Mouse (Mus musculus) liver, embryonic 15.5 days (tissue): ENCODE measurements around the gene Ackr3. TPM values are rescaled to one million over a fixed set of nuclear protein-coding genes. Genes with fewer than 3 reads are reported as not detected.

ENCODE experiments used
- ATAC-seq: fragments of 200-750 bp; cut with Nextera tagmentation; 2 replicates; pipeline ENCODE4 v1.8.0; 2017; ENCODE audit warnings: moderate number of reproducible peaks, mild to moderate bottlenecking, moderate library complexity; ENCODE audit not compliant: insufficient read depth
- H3K27ac ChIP-seq: fragments of 300-500 bp; sonication (generic); replicated peaks from 2 replicates; pipeline ENCODE4 v1.5.1; 2015; ENCODE audit warnings: mild to moderate bottlenecking, inconsistent platforms
- H3K27me3 ChIP-seq: fragments of 300-500 bp; sonication (generic); 2 replicates; pipeline ENCODE4 v1.6.1; 2015; ENCODE audit warnings: mild to moderate bottlenecking, inconsistent platforms
- H3K36me3 ChIP-seq: fragments of 300-500 bp; sonication (generic); replicated peaks from 2 replicates; pipeline ENCODE4 v1.6.1; 2015; ENCODE audit warnings: moderate library complexity, mild to moderate bottlenecking, inconsistent platforms
- H3K4me1 ChIP-seq: fragments of 300-500 bp; sonication (generic); replicated peaks from 2 replicates; pipeline ENCODE4 v1.6.1; 2015; ENCODE audit warnings: inconsistent platforms
- H3K4me2 ChIP-seq: fragments of 300-500 bp; sonication (generic); 2 replicates; pipeline ENCODE4 v1.6.1; 2015; ENCODE audit warnings: moderate library complexity, mild to moderate bottlenecking, inconsistent platforms
- H3K4me3 ChIP-seq: fragments of 300-500 bp; sonication (generic); replicated peaks from 2 replicates; pipeline ENCODE4 v1.5.1; 2015; ENCODE audit warnings: mild to moderate bottlenecking, inconsistent platforms
- H3K9ac ChIP-seq: fragments of 300-500 bp; sonication (generic); 2 replicates; pipeline ENCODE4 v1.6.1; 2015; ENCODE audit warnings: moderate library complexity, mild to moderate bottlenecking, inconsistent platforms
- H3K9me3 ChIP-seq: fragments of 300-500 bp; sonication (generic); replicated peaks from 2 replicates; pipeline ENCODE4 v1.6.1; 2016; ENCODE audit warnings: inconsistent platforms
- WGBS: fragments of 180-500 bp; shearing (Covaris S2); methylation state at CpG from one replicate; pipeline ENCODE4 v1.1.7; 2015; ENCODE audit warnings: mixed read lengths; ENCODE audit not compliant: insufficient replicate concordance; 5-methylcytosine and 5-hydroxymethylcytosine counted together
- polyA plus RNA-seq: library from polyadenylated mRNA; unstranded; fragments of >200 nt; fragmentation: Nextera tagmentation; extraction: Ambion mirVana; gene quantifications from 2 replicates; pipeline ENCODE4 v1.2.1, GENCODE M21; 2015

Ackr3 gene
- 1.5 and 1.7 TPM in 2 replicates for polyA plus RNA-seq

DNA sequence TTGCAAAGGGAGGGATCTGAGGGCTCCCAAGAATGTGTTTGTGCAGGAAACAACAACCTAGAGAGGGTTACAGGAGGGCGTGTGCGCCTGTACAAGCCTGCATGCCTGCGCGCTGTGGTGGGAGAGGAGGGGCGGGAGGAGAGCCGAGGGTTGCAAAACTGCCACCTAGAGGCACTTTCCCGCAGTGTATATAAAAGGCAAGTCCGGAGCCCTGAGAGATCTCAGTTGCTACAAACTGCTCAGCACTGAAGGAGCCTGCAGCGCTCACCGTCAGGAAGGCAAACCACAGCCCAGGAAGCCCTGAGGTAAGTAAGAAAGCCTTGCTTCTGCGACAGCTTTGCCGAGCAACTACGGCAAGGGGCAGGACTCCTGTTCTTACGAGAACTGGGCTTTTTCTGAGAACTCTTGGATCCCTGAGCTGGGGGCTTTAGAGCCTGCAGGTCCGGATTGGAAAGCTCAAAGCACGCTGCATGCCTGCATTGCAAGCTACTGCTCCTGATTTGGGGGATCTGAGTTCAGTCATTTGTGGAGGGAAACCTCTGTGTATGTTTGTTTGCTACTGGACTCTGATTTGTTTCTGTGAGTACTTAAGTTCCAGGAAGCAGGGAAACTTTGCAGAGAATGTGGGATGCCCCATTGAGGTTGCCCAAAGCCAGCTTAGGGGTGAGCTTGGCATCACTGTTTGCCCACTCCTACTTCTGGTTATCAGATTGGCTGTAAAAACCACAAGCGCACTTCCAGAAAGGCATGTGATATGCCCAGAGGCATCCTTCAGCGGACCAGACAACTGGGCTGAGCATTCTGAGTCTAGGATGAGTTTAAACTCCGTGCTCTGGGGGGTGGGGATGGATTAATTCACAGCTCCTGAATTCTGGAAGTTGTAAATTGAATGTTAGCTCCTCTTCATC is at the start of gene Ackr3:
Gene Ackr3, plus strand, starts transcription at position 198 of the 908 bp plus-strand sequence.
- Histone ChIP-seq H3K9me3 (no peaks in the 10 kb centered on the region), H3K27me3 (peaks cover 74% of the 10 kb centered on the region), H3K36me3 (no peaks in the 10 kb centered on the region), H3K4me1 (no peaks in the 10 kb centered on the region), H3K9ac (no peak within 1 kb of the TSS), H3K4me2 (peak within 1 kb of the TSS; percentile 23; the same call in 1 of the 2 replicates), H3K27ac (no peak within 1 kb of the TSS), H3K4me3 (peak within 1 kb of the TSS; percentile 27)
- ATAC-seq, result no peak
- WGBS, result 2% methylated on average over 19 of the region's 19 CpGs

DNA sequence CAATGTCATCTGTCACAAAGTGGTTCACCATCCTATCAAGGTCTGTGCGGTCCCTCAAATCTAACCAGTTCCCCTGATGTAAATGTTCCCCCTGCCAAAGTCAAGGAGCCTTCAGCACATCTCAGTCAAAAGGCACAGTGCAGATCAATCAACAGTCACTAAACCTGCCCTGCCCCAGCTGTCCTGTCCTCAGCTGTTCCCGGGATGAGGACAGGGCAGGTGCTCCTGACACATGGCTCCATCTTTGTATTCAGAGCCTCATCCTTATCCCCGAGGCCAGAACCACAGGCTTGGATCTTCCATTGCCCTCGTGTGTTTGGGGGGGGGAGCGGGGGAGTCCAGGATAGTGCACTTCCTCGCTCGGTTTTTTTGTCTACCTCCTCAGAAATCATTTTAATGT is 47.2 kb upstream of the Ackr3 start:
- H3K4me3 ChIP-seq, result no peak overlapping the region
- no peak overlapping the region for H3K9ac ChIP-seq
- no peak for ATAC-seq
- H3K27me3 ChIP-seq, result peaks cover 16% of the 10 kb centered on the region
- H3K4me1 ChIP-seq, result no peaks in the 10 kb centered on the region
- WGBS, result 52% methylated on average over 7 of the region's 7 CpGs
- no peak overlapping the region for H3K27ac ChIP-seq
- H3K4me2 ChIP-seq, result no peak overlapping the region
- no peaks in the 10 kb centered on the region for H3K36me3 ChIP-seq
- H3K9me3 ChIP-seq, result no peaks in the 10 kb centered on the region

DNA sequence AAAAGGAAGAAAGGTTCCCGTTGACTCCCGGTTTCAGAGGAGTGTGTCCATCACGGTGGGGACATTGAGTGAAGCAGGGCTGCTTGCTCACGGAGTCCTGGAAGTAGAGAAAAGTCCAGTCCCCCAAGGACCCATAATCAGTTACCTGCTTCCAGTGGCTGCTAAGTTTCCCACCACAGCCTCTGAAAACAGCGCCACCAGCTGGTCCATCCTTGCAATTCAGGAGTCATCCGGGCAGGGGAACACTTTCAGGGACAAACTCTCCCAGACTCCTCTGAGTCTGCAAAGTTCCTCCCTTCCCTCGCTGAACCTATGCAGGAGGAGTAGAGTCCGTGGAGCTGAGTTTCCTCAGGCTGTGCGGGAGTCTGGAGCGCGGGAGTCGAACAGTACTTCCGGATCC is 43.9 kb upstream of the Ackr3 start:
- Histone ChIP-seq H3K4me2 (no peak overlapping the region), H3K4me3 (no peak overlapping the region), H3K4me1 (no peaks in the 10 kb centered on the region), H3K27ac (no peak overlapping the region), H3K27me3 (no peaks in the 10 kb centered on the region; the same call in 1 of the 2 replicates), H3K36me3 (no peaks in the 10 kb centered on the region), H3K9me3 (no peaks in the 10 kb centered on the region), H3K9ac (no peak overlapping the region)
- 35% methylated on average over 13 of the region's 13 CpGs for WGBS
- no peak for ATAC-seq

DNA sequence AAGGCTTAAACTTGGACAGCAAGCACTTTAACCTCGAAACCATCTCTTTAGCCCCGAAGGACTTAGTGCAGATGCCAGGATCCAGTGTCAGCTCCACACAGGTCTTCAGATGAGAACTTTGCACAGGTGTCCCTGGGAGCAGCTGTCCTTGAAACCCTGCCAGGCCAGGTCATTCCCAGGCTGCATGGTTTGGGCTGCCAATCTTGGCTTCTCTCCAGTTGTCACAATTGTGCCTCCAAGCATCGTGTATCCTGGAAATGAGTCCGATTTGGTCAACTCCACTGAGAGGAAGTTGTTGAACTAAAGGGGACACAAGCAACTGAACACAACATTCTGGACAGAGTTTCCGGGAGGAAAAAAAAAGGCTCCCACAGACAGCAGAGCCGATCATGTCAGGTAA is 42.2 kb upstream of the Ackr3 start:
- Histone ChIP-seq H3K9ac (no peak overlapping the region), H3K9me3 (no peaks in the 10 kb centered on the region), H3K4me2 (no peak overlapping the region), H3K36me3 (no peaks in the 10 kb centered on the region), H3K27me3 (no peaks in the 10 kb centered on the region), H3K27ac (no peak overlapping the region), H3K4me1 (no peaks in the 10 kb centered on the region), H3K4me3 (no peak overlapping the region)
- no peak for ATAC-seq
- 50% methylated on average over 6 of the region's 6 CpGs for WGBS

DNA sequence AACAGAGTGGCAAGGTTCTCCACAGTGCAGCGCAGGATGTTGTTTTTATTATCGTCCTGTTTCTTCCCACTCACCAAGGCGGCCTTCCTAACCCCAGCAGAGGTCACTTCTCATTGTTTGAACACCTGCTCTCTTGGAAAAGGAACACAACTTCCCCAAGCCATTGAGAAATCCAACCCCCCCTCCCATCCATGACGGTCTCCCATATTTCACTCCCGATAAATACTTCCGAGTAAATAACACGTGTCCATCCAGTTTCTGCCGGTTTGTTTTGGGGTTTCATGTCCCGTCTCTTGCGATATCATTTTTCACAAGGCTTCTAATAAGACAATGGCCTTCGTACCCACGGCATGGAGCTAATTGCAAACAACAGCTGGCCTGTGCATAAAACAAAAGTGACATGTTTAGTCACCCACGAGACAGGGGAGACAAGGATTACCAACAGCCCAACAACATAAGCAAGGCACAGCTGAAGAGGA is 41.4 kb upstream of the Ackr3 start:
- Histone ChIP-seq H3K4me1 (no peaks in the 10 kb centered on the region), H3K4me2 (no peak overlapping the region), H3K27me3 (no peaks in the 10 kb centered on the region), H3K9me3 (no peaks in the 10 kb centered on the region), H3K9ac (no peak overlapping the region), H3K4me3 (no peak overlapping the region), H3K36me3 (no peaks in the 10 kb centered on the region), H3K27ac (no peak overlapping the region)
- 54% methylated on average over 13 of the region's 13 CpGs for WGBS
- ATAC-seq, result no peak

DNA sequence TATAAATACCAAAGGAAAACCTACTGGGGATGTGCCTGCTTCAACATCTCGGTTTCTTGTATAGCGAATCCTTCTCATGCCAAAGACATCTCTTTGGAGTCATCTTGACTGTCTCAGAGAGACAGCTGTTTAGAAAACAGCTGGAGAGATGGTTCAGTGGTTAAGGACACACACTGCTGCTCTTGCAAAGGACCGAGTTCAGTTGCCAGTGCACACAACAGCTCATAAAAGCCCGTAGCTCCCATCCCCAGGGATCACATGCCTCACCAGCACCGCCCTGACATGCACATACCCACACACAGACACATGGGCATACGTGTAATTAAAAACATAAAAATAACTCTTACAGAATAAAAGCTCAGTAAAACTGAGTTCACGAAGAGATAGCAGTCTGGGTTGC is 40.6 kb upstream of the Ackr3 start:
- H3K27ac ChIP-seq, result no peak overlapping the region
- ATAC-seq, result no peak

DNA sequence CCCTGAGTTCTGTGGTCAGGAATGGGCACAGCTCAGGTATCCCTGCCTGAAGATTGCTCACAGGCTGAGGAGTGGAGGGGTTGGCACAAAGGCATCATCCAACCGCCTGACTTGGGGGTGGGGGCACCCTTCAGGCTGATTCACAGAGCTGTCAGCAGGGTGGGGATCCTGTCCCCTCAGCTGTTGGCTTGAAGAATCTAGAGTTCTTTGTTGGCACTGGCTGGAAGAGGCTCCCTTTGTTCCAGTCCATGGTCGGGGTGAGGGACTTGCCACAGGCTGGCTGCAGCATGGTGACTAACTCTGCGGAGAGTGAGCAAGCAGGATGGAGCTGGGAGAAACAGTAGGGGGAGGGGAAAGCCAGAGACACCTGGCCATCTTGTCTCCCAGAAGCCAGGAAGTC is 39.5 kb upstream of the Ackr3 start:
- Histone ChIP-seq H3K9me3 (no peaks in the 10 kb centered on the region), H3K4me1 (no peaks in the 10 kb centered on the region), H3K4me3 (no peak overlapping the region), H3K36me3 (no peaks in the 10 kb centered on the region), H3K4me2 (no peak overlapping the region), H3K9ac (no peak overlapping the region), H3K27me3 (no peaks in the 10 kb centered on the region), H3K27ac (no peak overlapping the region)
- ATAC-seq, result no peak
- WGBS, result 41% methylated on average over 3 of the region's 3 CpGs

More for the DNA sequence above, 40.6 kb upstream of the Ackr3 start:
- Histone ChIP-seq H3K27me3 (no peaks in the 10 kb centered on the region), H3K9ac (no peak overlapping the region), H3K4me2 (no peak overlapping the region), H3K4me1 (no peaks in the 10 kb centered on the region), H3K4me3 (no peak overlapping the region), H3K36me3 (no peaks in the 10 kb centered on the region), H3K9me3 (no peaks in the 10 kb centered on the region)
- WGBS, result 58% methylated on average over 7 of the region's 7 CpGs

DNA sequence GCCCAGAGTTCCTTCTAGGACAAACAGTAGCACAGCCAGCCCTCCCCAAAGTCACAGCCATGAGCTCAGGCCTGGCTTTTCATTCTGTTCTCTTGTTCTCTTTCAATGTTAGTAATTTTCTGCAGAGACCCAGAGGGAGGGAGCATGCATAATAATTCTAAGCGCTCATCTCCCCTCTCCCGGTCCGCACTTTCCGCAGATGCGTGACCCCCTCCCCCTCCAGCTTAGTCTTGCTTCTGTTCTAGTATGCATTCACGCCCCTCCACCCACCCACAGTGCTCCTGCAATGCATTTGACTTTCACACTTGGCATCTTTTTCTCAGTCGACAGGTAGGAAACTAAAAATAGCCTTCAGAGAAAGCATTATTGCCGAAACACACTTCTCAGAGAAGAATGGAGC is 29.4 kb upstream of the Ackr3 start:
- Histone ChIP-seq H3K9me3 (no peaks in the 10 kb centered on the region), H3K9ac (no peak overlapping the region), H3K27me3 (no peaks in the 10 kb centered on the region), H3K4me2 (no peak overlapping the region), H3K4me3 (no peak overlapping the region), H3K27ac (no peak overlapping the region), H3K36me3 (no peaks in the 10 kb centered on the region), H3K4me1 (no peaks in the 10 kb centered on the region)
- WGBS, result 60% methylated on average over 8 of the region's 8 CpGs
- no peak for ATAC-seq

DNA sequence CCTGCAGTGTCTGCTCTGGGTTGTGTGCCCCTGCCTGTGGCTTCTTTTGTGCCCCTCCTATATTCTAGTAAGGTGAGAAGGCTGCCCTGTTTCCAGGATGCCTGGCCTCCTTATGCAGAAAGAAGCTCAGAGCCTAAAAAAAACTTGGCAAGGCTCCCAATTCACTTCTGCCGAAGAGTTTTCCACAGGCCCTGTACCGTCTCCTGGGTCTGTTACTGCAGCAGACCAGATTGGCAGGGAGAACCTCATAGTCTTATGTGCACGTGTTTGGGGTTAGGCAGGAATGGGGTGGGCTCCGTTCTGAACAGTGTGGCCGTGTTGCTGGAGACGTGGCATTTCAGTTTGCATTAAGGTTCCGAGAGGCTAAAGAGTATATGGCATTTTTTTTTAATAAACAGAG is 27.6 kb upstream of the Ackr3 start:
- WGBS, result 60% methylated on average over 7 of the region's 7 CpGs
- Histone ChIP-seq H3K4me1 (no peaks in the 10 kb centered on the region), H3K27ac (no peak overlapping the region), H3K9ac (no peak overlapping the region), H3K4me3 (no peak overlapping the region), H3K4me2 (no peak overlapping the region), H3K27me3 (no peaks in the 10 kb centered on the region), H3K9me3 (no peaks in the 10 kb centered on the region), H3K36me3 (no peaks in the 10 kb centered on the region)
- ATAC-seq, result no peak

DNA sequence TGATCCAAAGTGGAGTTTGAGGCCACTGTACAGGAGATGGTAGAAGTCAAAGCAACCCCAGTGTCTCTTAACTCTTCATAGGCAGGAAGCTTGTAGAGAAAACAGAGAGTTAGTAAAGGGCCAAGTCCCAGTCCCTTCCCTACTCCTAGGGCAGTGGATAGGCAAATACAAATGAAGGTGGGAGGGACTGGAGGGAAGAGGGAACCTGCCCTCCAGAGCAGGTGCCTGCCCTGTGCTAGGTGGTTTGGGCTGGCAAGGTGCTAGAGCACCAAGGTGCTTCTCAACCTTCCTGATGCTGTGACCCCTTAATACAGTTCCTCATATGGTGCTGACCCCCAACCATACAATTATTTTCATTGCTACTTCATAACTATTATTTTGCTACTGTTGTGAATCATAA is 26.2 kb upstream of the Ackr3 start:
- no peak for ATAC-seq
- H3K4me3 ChIP-seq, result no peak overlapping the region
- no peak overlapping the region for H3K27ac ChIP-seq
- H3K4me2 ChIP-seq, result no peak overlapping the region
- H3K36me3 ChIP-seq, result no peaks in the 10 kb centered on the region
- no peaks in the 10 kb centered on the region for H3K9me3 ChIP-seq
- no peak overlapping the region for H3K9ac ChIP-seq
- no peaks in the 10 kb centered on the region for H3K4me1 ChIP-seq
- no peaks in the 10 kb centered on the region for H3K27me3 ChIP-seq

DNA sequence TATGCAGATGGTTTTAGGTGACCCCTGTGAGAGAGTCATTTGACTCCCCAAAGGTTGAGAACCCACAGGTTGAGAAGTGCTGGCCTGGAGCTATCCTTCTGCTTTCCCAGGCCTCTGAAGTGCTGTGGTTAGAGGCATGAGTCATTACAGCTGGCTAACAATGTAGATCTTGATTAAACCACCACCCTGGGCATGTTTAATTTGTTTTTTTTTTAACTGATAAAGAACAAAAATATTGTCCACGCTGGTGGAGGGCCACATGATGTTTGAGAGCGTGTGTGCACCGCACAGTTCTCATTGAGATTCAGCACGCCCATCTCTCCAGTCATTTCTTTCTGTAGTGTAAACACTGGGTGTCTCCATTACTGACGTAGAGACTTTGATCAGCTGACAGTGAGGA is 25.8 kb upstream of the Ackr3 start:
- H3K9me3 ChIP-seq, result no peaks in the 10 kb centered on the region
- H3K4me3 ChIP-seq, result no peak overlapping the region
- no peak for ATAC-seq
- no peak overlapping the region for H3K27ac ChIP-seq
- no peak overlapping the region for H3K4me2 ChIP-seq
- no peaks in the 10 kb centered on the region for H3K4me1 ChIP-seq
- no peaks in the 10 kb centered on the region for H3K27me3 ChIP-seq
- H3K36me3 ChIP-seq, result no peaks in the 10 kb centered on the region
- whole genome bisulfite sequencing, result 39% methylated on average over 5 of the region's 5 CpGs
- no peak overlapping the region for H3K9ac ChIP-seq

DNA sequence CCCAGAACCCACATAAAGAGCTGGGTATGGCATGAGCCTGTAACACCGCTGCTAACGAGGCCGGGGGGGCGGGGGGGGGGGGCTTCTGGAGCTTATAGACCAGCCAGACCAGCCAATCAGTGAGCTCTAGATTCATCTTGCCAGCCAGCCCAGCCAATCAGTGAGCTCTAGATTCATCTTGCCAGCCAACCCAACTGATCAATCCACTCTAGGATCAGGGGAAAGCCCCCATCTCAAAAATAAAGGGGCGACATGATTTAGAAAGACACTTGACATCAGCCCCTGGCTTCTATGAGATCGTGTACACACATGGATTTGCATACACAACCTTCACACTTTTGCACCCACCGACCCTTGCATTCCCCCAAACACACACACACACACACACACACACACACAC is 23.3 kb upstream of the Ackr3 start:
- no peaks in the 10 kb centered on the region for H3K4me1 ChIP-seq
- no peaks in the 10 kb centered on the region for H3K9me3 ChIP-seq
- H3K4me2 ChIP-seq, result no peak overlapping the region
- WGBS, result 47% methylated on average over 7 of the region's 7 CpGs
- no peak overlapping the region for H3K9ac ChIP-seq
- ATAC-seq, result no peak
- no peaks in the 10 kb centered on the region for H3K27me3 ChIP-seq
- H3K36me3 ChIP-seq, result no peaks in the 10 kb centered on the region
- no peak overlapping the region for H3K4me3 ChIP-seq
- no peak overlapping the region for H3K27ac ChIP-seq
